Mouse (Mus musculus): ENCODE results near the gene Ppm1d. TPM values are rescaled to one million over a fixed set of nuclear protein-coding genes. Genes with fewer than 3 reads are reported as not detected.

The Ppm1d gene
- polyA plus RNA-seq, 1 experiment from 2014 or later, result 26.5 TPM

DNA sequence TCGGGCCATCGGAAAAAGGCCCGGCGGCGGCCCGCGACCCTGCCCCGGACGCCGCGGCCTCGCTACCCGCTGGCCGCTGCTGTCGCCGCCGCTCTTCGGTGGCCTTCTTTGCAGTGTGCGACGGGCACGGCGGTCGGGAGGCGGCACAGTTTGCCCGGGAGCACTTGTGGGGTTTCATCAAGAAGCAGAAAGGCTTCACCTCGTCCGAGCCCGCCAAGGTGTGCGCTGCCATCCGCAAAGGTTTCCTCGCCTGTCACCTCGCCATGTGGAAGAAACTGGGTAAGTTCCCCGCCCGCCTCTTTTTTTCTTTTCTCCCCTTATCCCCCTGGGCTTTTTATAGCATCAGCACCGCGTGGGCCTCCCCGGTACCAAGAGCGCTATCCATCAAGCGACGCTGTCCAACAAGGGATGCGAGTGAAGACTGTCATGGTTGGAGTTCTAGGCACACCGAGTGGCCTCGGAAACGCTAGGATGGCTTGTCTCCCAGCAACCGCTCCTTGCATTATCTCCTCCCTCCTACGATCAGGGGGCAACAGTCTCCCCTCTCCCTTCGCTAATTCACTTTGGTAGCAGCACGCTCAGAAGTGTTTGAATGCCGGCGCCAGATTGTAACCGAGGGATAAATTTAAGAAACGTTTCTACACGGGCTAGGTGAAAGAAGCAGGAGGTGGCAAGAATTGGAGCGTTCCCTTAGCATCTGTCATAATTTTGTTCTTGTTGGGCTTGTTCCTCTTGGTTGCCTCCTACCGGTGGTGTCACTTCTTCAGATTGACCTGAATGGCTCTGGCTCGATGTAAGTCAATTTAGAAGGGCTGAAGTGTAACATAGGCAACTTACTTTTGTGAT is 824 bp downstream of the Ppm1d start:
- Histone ChIP-seq H3K4me3 (ENCODE audit: low read depth, low read length) (peak overlapping the region; percentile 67), H3K27me3 (ENCODE audit: control insufficient read depth, insufficient read depth, low read length) (no peaks in the 10 kb centered on the region), H3K9me3 (ENCODE audit: control insufficient read depth, low read length) (no peaks in the 10 kb centered on the region), H3K9ac (ENCODE audit: low read depth, low read length) (peak overlapping the region; percentile 91), H3K27ac (ENCODE audit: low read depth, low read length) (peak overlapping the region; percentile 79), H3K4me2 (replicated peaks; ENCODE audit: low read depth, low read length) (peak overlapping the region; percentile 39), H3K4me1 (replicated peaks; ENCODE audit: control insufficient read depth, insufficient read depth, low read length) (no peaks in the 10 kb centered on the region; the same call in 1 of the 2 replicates), H3K36me3 (ENCODE audit: control insufficient read depth, insufficient read depth, low read length) (no peaks in the 10 kb centered on the region)
- peak; percentile 71 for DNase-seq (ENCODE audit: low spot score)
- under 1% methylated on average over 56 of the region's 56 CpGs for WGBS
- ATAC-seq (ENCODE audit: low FRiP score), result peak; percentile 14; the same call in 1 of the 2 replicates

DNA sequence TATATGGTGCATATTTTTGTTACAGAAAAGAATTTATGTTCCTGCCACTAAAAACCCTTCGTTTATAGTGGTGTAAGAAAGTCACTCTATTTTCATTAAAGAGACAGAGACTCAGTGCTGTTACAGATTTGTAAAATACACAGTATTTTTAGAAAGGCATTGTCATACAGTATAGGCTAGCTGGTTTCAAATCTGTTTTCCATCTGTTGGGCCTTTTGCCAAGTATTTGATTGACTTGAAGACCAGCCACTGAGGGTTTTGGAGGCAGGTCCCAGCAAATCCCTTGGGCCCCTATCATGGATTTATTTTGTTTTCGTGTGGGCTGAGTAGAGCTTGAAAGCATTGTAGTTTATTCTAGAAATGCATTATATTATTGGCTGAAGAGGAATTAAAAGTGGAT is 1.8 kb downstream of the Ppm1d start:
- DNase-seq (ENCODE audit: low spot score), result peak; percentile 66
- WGBS, result 47% methylated on average over 2 of the region's 2 CpGs

DNA sequence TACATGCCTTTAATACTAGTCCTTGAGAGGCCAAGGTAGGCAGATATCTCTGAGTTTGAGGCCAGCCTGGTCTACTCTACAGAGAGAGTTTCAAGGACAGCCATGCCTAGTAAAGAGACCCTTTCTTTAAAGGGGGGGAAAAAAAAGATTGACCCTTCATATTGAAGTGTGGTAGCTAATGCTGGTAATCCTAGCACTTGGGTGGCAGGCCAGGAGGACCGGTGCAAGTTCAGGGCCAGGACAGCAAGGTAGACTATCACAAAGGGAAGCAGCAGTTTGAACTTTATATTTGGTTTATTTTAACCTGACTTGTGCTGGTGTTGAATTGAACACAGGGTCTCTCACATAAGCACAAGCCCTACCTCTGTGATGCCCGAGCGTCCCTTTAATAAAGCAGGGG is 2.3 kb downstream of the Ppm1d start:
- Histone ChIP-seq H3K27ac (ENCODE audit: low read depth, low read length) (no peak overlapping the region), H3K36me3 (ENCODE audit: control insufficient read depth, insufficient read depth, low read length) (no peaks in the 10 kb centered on the region), H3K4me2 (replicated peaks; ENCODE audit: low read depth, low read length) (peak overlapping the region; percentile 39), H3K27me3 (ENCODE audit: control insufficient read depth, insufficient read depth, low read length) (no peaks in the 10 kb centered on the region), H3K4me1 (replicated peaks; ENCODE audit: control insufficient read depth, insufficient read depth, low read length) (no peaks in the 10 kb centered on the region; the same call in 1 of the 2 replicates), H3K9ac (ENCODE audit: low read depth, low read length) (0 out of 2 replicates have a peak overlapping the region, but pooled peaks have one; percentile 1), H3K4me3 (ENCODE audit: low read depth, low read length) (peak overlapping the region; percentile 67; the same call in 1 of the 2 replicates), H3K9me3 (ENCODE audit: control insufficient read depth, low read length) (no peaks in the 10 kb centered on the region)
- ATAC-seq (ENCODE audit: low FRiP score) (no peak), DNase-seq (ENCODE audit: low spot score) (no peak)
- WGBS, result 95% methylated on average over 3 of the region's 3 CpGs

More for the DNA sequence above, 1.8 kb downstream of the Ppm1d start:
- no peaks in the 10 kb centered on the region for H3K9me3 ChIP-seq (ENCODE audit: control insufficient read depth, low read length)
- no peak overlapping the region for H3K9ac ChIP-seq (ENCODE audit: low read depth, low read length)
- H3K4me2 ChIP-seq (replicated peaks; ENCODE audit: low read depth, low read length), result peak overlapping the region; percentile 39
- no peaks in the 10 kb centered on the region for H3K27me3 ChIP-seq (ENCODE audit: control insufficient read depth, insufficient read depth, low read length)
- peak overlapping the region; percentile 67 for H3K4me3 ChIP-seq (ENCODE audit: low read depth, low read length)
- H3K27ac ChIP-seq (ENCODE audit: low read depth, low read length), result no peak overlapping the region
- H3K36me3 ChIP-seq (ENCODE audit: control insufficient read depth, insufficient read depth, low read length), result no peaks in the 10 kb centered on the region
- no peaks in the 10 kb centered on the region; the same call in 1 of the 2 replicates for H3K4me1 ChIP-seq (replicated peaks; ENCODE audit: control insufficient read depth, insufficient read depth, low read length)
- ATAC-seq (ENCODE audit: low FRiP score), result no peak

GRCm38 (mm10) chr11:85323567-85324330 is 12.7 kb downstream of the Ppm1d start:
- Histone ChIP-seq H3K27me3 (ENCODE audit: control insufficient read depth, insufficient read depth, low read length) (no peaks in the 10 kb centered on the region), H3K4me1 (replicated peaks; ENCODE audit: control insufficient read depth, insufficient read depth, low read length) (no peaks in the 10 kb centered on the region), H3K27ac (ENCODE audit: low read depth, low read length) (no peak overlapping the region), H3K4me2 (replicated peaks; ENCODE audit: low read depth, low read length) (no peak overlapping the region), H3K9me3 (ENCODE audit: control insufficient read depth, low read length) (no peaks in the 10 kb centered on the region), H3K4me3 (ENCODE audit: low read depth, low read length) (no peak overlapping the region), H3K36me3 (ENCODE audit: control insufficient read depth, insufficient read depth, low read length) (no peaks in the 10 kb centered on the region), H3K9ac (ENCODE audit: low read depth, low read length) (no peak overlapping the region)
- 90% methylated on average over 9 of the region's 9 CpGs for WGBS
- ATAC-seq (ENCODE audit: low FRiP score) (no peak), DNase-seq (ENCODE audit: low spot score) (no peak)

DNA sequence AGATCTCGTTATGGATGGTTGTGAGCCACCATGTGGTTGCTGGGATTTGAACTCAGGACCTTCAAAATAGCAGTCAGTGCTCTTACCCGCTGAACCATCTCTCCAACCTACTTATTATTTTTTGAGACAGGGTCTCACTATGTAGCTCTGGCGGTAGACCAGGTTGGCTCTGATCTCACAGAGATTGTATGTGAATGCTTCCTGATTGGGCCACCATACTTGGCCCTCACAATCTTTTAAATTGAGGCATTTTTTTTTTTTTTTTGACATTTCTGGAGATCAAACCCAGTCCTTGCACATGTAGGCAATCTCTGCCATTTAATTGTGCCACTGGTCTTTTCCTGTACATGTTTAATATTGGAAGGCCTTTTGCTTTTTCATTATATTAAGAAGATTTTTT is 17.7 kb downstream of the Ppm1d start:
- Histone ChIP-seq H3K4me1 (replicated peaks; ENCODE audit: control insufficient read depth, insufficient read depth, low read length) (no peaks in the 10 kb centered on the region), H3K27me3 (ENCODE audit: control insufficient read depth, insufficient read depth, low read length) (no peaks in the 10 kb centered on the region), H3K4me2 (replicated peaks; ENCODE audit: low read depth, low read length) (no peak overlapping the region), H3K27ac (ENCODE audit: low read depth, low read length) (no peak overlapping the region), H3K9me3 (ENCODE audit: control insufficient read depth, low read length) (no peaks in the 10 kb centered on the region), H3K36me3 (ENCODE audit: control insufficient read depth, insufficient read depth, low read length) (no peaks in the 10 kb centered on the region), H3K9ac (ENCODE audit: low read depth, low read length) (no peak overlapping the region), H3K4me3 (ENCODE audit: low read depth, low read length) (no peak overlapping the region)
- ATAC-seq (ENCODE audit: low FRiP score), result no peak
- DNase-seq (ENCODE audit: low spot score), result no peak
- WGBS, result 94% methylated on average over 3 of the region's 3 CpGs

GRCm38 (mm10) chr11:85329167-85329894 is 18.3 kb downstream of the Ppm1d start:
- Histone ChIP-seq H3K4me3 (ENCODE audit: low read depth, low read length) (no peak overlapping the region), H3K36me3 (ENCODE audit: control insufficient read depth, insufficient read depth, low read length) (no peaks in the 10 kb centered on the region), H3K9ac (ENCODE audit: low read depth, low read length) (no peak overlapping the region), H3K27ac (ENCODE audit: low read depth, low read length) (no peak overlapping the region), H3K4me2 (replicated peaks; ENCODE audit: low read depth, low read length) (no peak overlapping the region), H3K27me3 (ENCODE audit: control insufficient read depth, insufficient read depth, low read length) (no peaks in the 10 kb centered on the region), H3K9me3 (ENCODE audit: control insufficient read depth, low read length) (no peaks in the 10 kb centered on the region), H3K4me1 (replicated peaks; ENCODE audit: control insufficient read depth, insufficient read depth, low read length) (no peaks in the 10 kb centered on the region)
- 94% methylated on average over 7 of the region's 7 CpGs for WGBS
- DNase-seq (ENCODE audit: low spot score) (no peak), ATAC-seq (ENCODE audit: low FRiP score) (no peak)

GRCm38 (mm10) chr11:85334778-85335177 is 23.7 kb downstream of the Ppm1d start:
- Histone ChIP-seq H3K9me3 (ENCODE audit: control insufficient read depth, low read length) (no peaks in the 10 kb centered on the region), H3K36me3 (ENCODE audit: control insufficient read depth, insufficient read depth, low read length) (no peaks in the 10 kb centered on the region), H3K27me3 (ENCODE audit: control insufficient read depth, insufficient read depth, low read length) (no peaks in the 10 kb centered on the region), H3K4me1 (replicated peaks; ENCODE audit: control insufficient read depth, insufficient read depth, low read length) (no peaks in the 10 kb centered on the region), H3K4me2 (replicated peaks; ENCODE audit: low read depth, low read length) (no peak overlapping the region), H3K4me3 (ENCODE audit: low read depth, low read length) (no peak overlapping the region), H3K9ac (ENCODE audit: low read depth, low read length) (no peak overlapping the region), H3K27ac (ENCODE audit: low read depth, low read length) (no peak overlapping the region)
- WGBS, result 44% methylated on average over 4 of the region's 4 CpGs
- no peak for ATAC-seq (ENCODE audit: low FRiP score)
- DNase-seq (ENCODE audit: low spot score), result peak; percentile 25

GRCm38 (mm10) chr11:85339173-85339831 is 28.3 kb downstream of the Ppm1d start:
- Histone ChIP-seq H3K27me3 (ENCODE audit: control insufficient read depth, insufficient read depth, low read length) (no peaks in the 10 kb centered on the region), H3K4me1 (replicated peaks; ENCODE audit: control insufficient read depth, insufficient read depth, low read length) (no peaks in the 10 kb centered on the region), H3K4me3 (ENCODE audit: low read depth, low read length) (no peak overlapping the region), H3K9ac (ENCODE audit: low read depth, low read length) (no peak overlapping the region), H3K4me2 (replicated peaks; ENCODE audit: low read depth, low read length) (no peak overlapping the region), H3K9me3 (ENCODE audit: control insufficient read depth, low read length) (no peaks in the 10 kb centered on the region), H3K27ac (ENCODE audit: low read depth, low read length) (no peak overlapping the region), H3K36me3 (ENCODE audit: control insufficient read depth, insufficient read depth, low read length) (no peaks in the 10 kb centered on the region)
- ATAC-seq (ENCODE audit: low FRiP score), result no peak
- DNase-seq (ENCODE audit: low spot score), result no peak
- WGBS, result 97% methylated on average over 6 of the region's 6 CpGs
